Mouse (Mus musculus): ENCODE measurements around the gene Wfdc8. TPM values are rescaled to one million over a fixed set of nuclear protein-coding genes. Genes with fewer than 3 reads are reported as not detected.
"Not testable (repeated sequence)": the region's sequence is repeated elsewhere in the genome, so short reads cannot be mapped to it uniquely, and the experiment has no call there.

Wfdc8 gene
- polyA plus RNA-seq, 1 experiment from 2014 or later: 0.05 TPM

DNA sequence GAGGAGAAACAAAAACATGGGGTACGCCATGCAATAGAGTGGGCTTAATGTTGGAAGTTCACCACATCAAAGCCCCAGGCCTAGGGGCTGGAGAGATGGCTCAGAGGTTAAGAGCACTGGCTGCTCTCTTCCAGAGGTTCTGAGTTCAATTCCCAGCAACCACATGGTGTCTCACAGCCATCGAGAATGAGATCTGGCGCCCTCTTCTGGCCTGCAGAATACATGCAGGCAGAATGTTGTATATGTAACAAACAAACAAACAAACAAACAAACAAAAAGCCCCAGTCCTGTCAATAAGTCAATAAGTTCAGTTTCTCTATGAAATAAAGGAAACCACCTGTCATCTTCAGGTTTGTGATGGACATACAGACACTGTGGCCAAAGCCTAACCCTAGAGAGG, 13.2 kb downstream of the Wfdc8 start:
- TF ChIP-seq CTCF (IDR thresholded peaks at IDR 0.05; ENCODE audit: low read depth): peak; percentile 30
- H3K36me3 ChIP-seq (ENCODE audit: insufficient read depth, low read length): no peaks in the 10 kb centered on the region
- WGBS: 78% methylated on average over 3 of the region's 3 CpGs
- no peak for DNase-seq (ENCODE audit: low spot score)
- no peak overlapping the region for H3K4me2 ChIP-seq (ENCODE audit: low read length)
- H3K4me1 ChIP-seq (replicated peaks; ENCODE audit: insufficient read depth, low read length): no peaks in the 10 kb centered on the region
- H3K9me3 ChIP-seq (replicated peaks; ENCODE audit: low read length): no peaks in the 10 kb centered on the region
- H3K9ac ChIP-seq (ENCODE audit: low read depth, low read length): no peak overlapping the region
- no peak overlapping the region for H3K4me3 ChIP-seq (replicated peaks; ENCODE audit: low read depth, low read length)
- no peak overlapping the region for H3K27ac ChIP-seq
- ATAC-seq (replicated peaks; ENCODE audit: low FRiP score, low read depth): no peak
- H3K27me3 ChIP-seq (ENCODE audit: insufficient read depth, low read length): no peaks in the 10 kb centered on the region

DNA sequence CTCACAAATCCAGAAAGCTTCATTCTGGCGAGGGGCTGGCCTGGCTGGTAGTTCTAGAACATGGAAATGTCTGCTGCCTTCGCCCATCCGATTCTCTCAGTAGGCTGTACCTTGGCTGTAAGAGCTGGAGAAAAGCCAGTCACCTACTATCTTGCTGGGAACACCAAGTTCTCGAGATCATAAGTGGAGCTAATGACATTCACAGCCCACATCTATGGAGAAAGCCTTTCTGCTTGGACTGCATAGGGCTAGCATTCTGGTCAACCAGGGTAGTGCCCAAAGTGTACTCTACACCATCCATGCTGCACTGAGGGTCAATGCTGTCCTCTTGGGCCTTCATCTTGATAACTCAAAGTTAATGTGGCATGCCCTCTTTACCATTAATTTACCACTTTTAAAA, 19.9 kb downstream of the Wfdc8 start, which contains the start of gene Eppin:
Eppin (minus strand) TSS at position 101 of the 400 bp plus-strand sequence.
- Histone ChIP-seq H3K9ac (ENCODE audit: low read depth, low read length) (no peak within 1 kb of the TSS), H3K27me3 (ENCODE audit: insufficient read depth, low read length) (no peaks in the 10 kb centered on the region), H3K4me2 (ENCODE audit: low read length) (no peak within 1 kb of the TSS), H3K36me3 (ENCODE audit: insufficient read depth, low read length) (no peaks in the 10 kb centered on the region), H3K4me1 (replicated peaks; ENCODE audit: insufficient read depth, low read length) (no peaks in the 10 kb centered on the region), H3K27ac (no peak within 1 kb of the TSS), H3K4me3 (replicated peaks; ENCODE audit: low read depth, low read length) (no peak within 1 kb of the TSS), H3K9me3 (replicated peaks; ENCODE audit: low read length) (no peaks in the 10 kb centered on the region)
- 80% methylated on average over 4 of the region's 4 CpGs for WGBS
- DNase-seq (ENCODE audit: low spot score) (no peak), ATAC-seq (replicated peaks; ENCODE audit: low FRiP score, low read depth) (no peak)
- no peak for TF ChIP-seq CTCF (IDR thresholded peaks at IDR 0.05; ENCODE audit: low read depth)

DNA sequence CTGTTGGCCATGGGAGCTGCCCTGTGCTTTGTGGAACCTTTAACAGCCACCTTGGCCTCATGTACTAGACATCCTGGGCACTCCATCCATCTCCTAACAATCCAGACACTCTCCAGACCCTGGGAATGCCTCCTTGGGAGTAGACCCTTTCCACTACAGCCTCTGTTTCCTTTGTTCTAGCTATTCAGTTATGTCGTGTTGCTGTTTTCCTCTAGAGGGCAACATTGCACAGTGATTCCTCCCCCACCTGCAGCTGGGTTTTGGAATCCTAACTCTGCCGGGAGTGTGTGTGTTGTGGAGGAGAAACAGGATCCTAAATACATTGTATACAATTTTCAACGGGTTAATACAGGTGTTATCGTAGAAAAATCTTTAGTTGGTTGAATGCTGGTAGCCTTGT, 21.4 kb downstream of the Wfdc8 start:
- no peaks in the 10 kb centered on the region for H3K9me3 ChIP-seq (replicated peaks; ENCODE audit: low read length)
- H3K4me1 ChIP-seq (replicated peaks; ENCODE audit: insufficient read depth, low read length): no peaks in the 10 kb centered on the region
- ATAC-seq (replicated peaks; ENCODE audit: low FRiP score, low read depth): no peak
- H3K27ac ChIP-seq: no peak overlapping the region
- 4% methylated on average over 4 of the region's 4 CpGs for WGBS
- peak; percentile 87 for TF ChIP-seq CTCF (IDR thresholded peaks at IDR 0.05; ENCODE audit: low read depth)
- DNase-seq (ENCODE audit: low spot score): peak; percentile 79
- H3K4me2 ChIP-seq (ENCODE audit: low read length): no peak overlapping the region
- no peaks in the 10 kb centered on the region for H3K36me3 ChIP-seq (ENCODE audit: insufficient read depth, low read length)
- no peak overlapping the region for H3K9ac ChIP-seq (ENCODE audit: low read depth, low read length)
- H3K4me3 ChIP-seq (replicated peaks; ENCODE audit: low read depth, low read length): no peak overlapping the region
- H3K27me3 ChIP-seq (ENCODE audit: insufficient read depth, low read length): no peaks in the 10 kb centered on the region

DNA sequence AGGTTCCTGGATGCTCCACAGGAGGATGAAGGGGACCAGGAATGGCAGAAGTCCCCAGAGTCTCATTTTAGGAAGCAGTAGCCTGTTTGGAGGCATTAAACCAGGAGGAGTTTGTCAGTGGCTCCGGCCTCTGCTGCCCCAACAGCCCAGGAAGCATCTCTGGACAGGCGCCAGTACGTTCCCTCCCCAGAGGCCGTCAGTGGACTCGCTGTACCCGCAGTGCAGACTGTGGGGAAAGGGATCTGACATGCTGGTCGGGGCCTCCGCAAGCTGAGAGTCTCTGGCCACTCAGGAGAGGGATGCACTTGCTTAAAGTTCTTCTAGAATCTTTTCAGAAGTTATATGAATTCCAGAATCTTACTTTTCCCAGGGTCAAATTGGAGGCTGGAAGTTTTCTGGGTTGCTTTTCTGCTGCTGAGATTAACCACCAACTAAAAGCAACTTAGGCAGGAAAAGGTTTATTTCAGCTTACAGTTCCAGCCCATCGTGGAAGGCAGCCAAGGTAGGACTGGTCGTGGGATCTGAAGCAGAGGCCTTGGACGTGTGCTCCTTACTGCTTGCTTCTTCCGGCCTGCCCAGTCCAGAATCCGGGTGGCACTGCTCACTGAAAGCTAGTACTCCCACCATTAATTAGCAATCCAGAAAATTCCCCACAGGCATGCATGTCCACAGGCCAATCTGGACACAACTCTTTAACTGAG, 28.3 kb downstream of the Wfdc8 start, which contains the start of gene Wfdc6a:
Wfdc6a (minus strand) TSS at position 423 of the 701 bp plus-strand sequence.
- H3K27me3 ChIP-seq (ENCODE audit: insufficient read depth, low read length); DNase-seq (ENCODE audit: low spot score); ATAC-seq (replicated peaks; ENCODE audit: low FRiP score, low read depth); H3K9ac ChIP-seq (ENCODE audit: low read depth, low read length); H3K27ac ChIP-seq; H3K9me3 ChIP-seq (replicated peaks; ENCODE audit: low read length); H3K4me2 ChIP-seq (ENCODE audit: low read length); H3K36me3 ChIP-seq (ENCODE audit: insufficient read depth, low read length); H3K4me1 ChIP-seq (replicated peaks; ENCODE audit: insufficient read depth, low read length); H3K4me3 ChIP-seq (replicated peaks; ENCODE audit: low read depth, low read length): not testable (repeated sequence)
- 37% methylated on average over 13 of the region's 13 CpGs for WGBS

DNA sequence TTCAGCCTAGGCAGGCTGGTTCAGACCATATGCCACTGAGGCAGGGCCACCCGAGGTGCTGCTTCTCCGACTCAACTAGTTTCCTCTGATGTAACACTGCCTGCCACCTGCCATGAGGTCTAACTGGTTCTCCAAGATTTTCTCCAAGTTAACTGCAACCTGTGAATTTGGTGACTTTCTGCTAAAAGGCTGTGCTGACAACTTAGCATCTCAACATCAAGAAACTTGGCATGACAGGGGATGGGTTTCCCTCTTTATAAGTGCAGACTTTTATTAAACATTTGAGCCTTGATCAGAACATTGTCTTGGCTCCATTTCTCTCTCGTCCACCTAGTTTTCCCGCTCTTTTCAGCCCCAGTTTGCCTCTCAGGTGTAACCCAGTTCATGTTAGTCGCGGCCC, 40.1 kb downstream of the Wfdc8 start, which contains the start of gene Spint3:
Spint3 (minus strand) TSS at position 101 of the 400 bp plus-strand sequence.
- ATAC-seq (replicated peaks; ENCODE audit: low FRiP score, low read depth); H3K27me3 ChIP-seq (ENCODE audit: insufficient read depth, low read length); H3K4me1 ChIP-seq (replicated peaks; ENCODE audit: insufficient read depth, low read length); H3K27ac ChIP-seq; H3K4me3 ChIP-seq (replicated peaks; ENCODE audit: low read depth, low read length); H3K4me2 ChIP-seq (ENCODE audit: low read length); DNase-seq (ENCODE audit: low spot score); H3K9me3 ChIP-seq (replicated peaks; ENCODE audit: low read length); H3K9ac ChIP-seq (ENCODE audit: low read depth, low read length); H3K36me3 ChIP-seq (ENCODE audit: insufficient read depth, low read length): not testable (repeated sequence)
- WGBS: 76% methylated on average over 6 of the region's 6 CpGs

DNA sequence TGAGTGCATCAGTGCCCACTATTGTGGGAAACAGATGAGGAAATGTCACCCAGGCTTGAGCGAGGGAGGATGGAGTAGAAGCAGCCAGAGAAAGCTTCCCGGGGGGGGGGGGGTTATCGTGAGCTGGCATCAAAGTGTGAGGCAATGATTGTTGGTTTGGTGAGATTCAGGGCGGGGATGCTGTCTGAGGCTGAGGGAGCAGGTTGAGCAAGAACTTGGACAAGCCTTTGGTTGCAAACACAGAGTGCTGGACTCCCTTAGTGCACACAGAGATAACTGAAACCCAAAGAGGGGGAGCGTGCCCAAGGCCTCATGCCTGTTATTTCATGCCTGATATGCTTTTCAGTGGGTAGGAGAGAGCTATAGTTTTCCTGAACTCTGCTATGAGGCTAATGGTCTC, 46.0 kb downstream of the Wfdc8 start:
- no peaks in the 10 kb centered on the region for H3K36me3 ChIP-seq (ENCODE audit: insufficient read depth, low read length)
- no peak for TF ChIP-seq CTCF (IDR thresholded peaks at IDR 0.05; ENCODE audit: low read depth)
- no peak for ATAC-seq (replicated peaks; ENCODE audit: low FRiP score, low read depth)
- H3K27ac ChIP-seq: no peak overlapping the region
- WGBS: 78% methylated on average over 5 of the region's 5 CpGs
- no peaks in the 10 kb centered on the region for H3K9me3 ChIP-seq (replicated peaks; ENCODE audit: low read length)
- H3K4me1 ChIP-seq (replicated peaks; ENCODE audit: insufficient read depth, low read length): 0 out of 2 replicates have a peak, but pooled peaks cover 5% of the 10 kb centered on the region
- H3K9ac ChIP-seq (ENCODE audit: low read depth, low read length): no peak overlapping the region
- no peak overlapping the region for H3K4me2 ChIP-seq (ENCODE audit: low read length)
- DNase-seq (ENCODE audit: low spot score): no peak
- no peak overlapping the region for H3K4me3 ChIP-seq (replicated peaks; ENCODE audit: low read depth, low read length)
- no peaks in the 10 kb centered on the region for H3K27me3 ChIP-seq (ENCODE audit: insufficient read depth, low read length)

All from kidney, postnatal 0 days (tissue).